Mouse (Mus musculus) activated CD4-positive, CD25-positive, alpha-beta regulatory T cell (primary cell): ENCODE data around the gene H2afb3. TPM values are rescaled to one million over a fixed set of nuclear protein-coding genes. Genes with fewer than 3 reads are reported as not detected.

Experiments used
- polyA plus RNA-seq, 2 experiments: library from polyadenylated mRNA; unstranded; fragments of 100-300 nt; shearing (Covaris generic); gene quantifications; one replicate each; pipeline ENCODE4 v1.2.1; 2017

Gene H2afb3
- polyA plus RNA-seq, result not detected

DNA sequence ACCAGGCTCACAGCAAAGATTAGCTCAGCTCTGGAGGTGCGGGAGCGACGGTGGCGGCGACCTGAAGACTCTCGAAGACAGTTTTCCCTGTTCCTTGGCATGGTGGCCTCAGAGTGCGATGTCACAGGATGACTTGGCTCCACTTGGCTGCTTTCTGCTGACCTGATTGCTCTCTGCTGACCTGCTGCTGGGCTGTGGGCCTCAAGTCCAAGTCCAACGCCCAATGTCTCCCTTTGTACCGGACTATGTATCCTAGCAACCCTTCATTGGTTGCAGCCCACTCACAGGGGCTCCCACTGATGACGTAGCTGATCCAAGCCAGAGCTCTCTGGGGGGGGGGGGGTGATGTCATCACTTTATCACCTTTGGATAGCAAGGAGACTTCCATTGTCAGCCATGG is at the start of gene H2afb3:
Gene H2afb3 (minus strand): TSS at position 101 of the 400 bp plus-strand sequence.

DNA sequence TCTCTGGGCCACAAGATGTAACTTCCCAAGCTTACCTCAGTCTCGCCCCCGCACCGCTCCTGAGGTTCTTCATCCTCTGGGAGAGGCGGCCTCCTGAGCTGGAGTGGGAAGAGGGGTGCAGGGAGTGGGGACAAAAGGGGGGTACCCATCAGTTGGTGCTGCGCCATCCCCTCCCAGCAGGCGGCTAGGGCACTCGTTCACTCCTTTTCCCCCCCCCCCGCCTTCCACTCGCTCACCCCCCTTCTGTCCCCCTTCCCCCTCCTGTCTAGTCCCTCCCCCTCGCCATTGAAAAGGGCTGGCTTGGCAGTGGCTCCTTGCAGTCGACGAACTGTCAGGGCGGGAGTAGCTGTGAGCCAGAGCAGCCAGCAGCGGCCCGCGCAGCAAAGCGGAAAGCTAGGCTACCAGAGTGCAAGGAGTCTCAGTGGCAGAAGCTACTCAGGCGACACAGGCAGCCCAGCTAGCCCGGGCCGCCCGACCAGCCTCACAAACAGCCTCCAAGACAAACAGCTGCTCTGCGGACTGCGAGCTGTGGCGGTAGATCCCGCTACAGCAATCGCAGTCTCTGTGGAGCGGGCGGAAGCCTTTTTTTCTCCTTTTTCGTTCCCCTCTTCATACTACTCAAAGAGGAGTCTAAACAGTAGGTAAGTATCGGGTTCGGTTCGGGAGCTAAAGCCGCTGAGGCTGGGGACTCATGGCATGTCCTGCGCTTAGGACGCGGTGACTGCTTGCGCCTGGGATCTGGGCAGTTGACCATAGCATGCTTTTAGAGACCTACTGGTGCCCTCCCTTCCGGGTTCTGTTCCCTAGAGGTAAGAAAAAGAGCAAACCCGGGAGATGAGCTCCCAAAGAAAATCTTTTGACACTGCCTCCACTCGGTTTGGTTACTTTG is 22.6 kb downstream of the H2afb3 start, which contains the start of gene Pcdh11x:
Gene Pcdh11x (plus strand): TSS at position 249 of the 889 bp plus-strand sequence.

Other genes with a start within 250 kb of the H2afb3 start
- gene Pcdh11x, start 22.8 kb downstream of the H2afb3 start, polyA plus RNA-seq, result under 1 TPM in 1 of 2 experiments, not detected in 1; 0.31 TPM